Mouse (Mus musculus): ENCODE measurements around the gene Gipc3. TPM values are rescaled to one million over a fixed set of nuclear protein-coding genes. Genes with fewer than 3 reads are reported as not detected.
A peak's percentile ranks its signal among the peaks of the same experiment; 100 is the strongest.

Gene Gipc3
- polyA plus RNA-seq, 1 experiment from 2014 or later = not detected

GRCm38 (mm10) chr10:81326858-81327257 is 16.2 kb downstream of the Gipc3 start:
- peaks cover 53% of the 10 kb centered on the region for H3K36me3 ChIP-seq
- ATAC-seq (ENCODE audit: low read depth) = no peak
- no peak overlapping the region for H3K4me3 ChIP-seq
- peaks cover 29% of the 10 kb centered on the region for H3K4me1 ChIP-seq (replicated peaks)
- peak overlapping the region; percentile 28; the same call in 1 of the 2 replicates for H3K27ac ChIP-seq (replicated peaks)
- H3K9me3 ChIP-seq = no peaks in the 10 kb centered on the region
- H3K4me2 ChIP-seq = no peak overlapping the region
- H3K9ac ChIP-seq = no peak overlapping the region
- H3K27me3 ChIP-seq = peaks cover 5% of the 10 kb centered on the region
- WGBS = 83% methylated on average over 6 of the region's 6 CpGs

GRCm38 (mm10) chr10:81325781-81326180 is 17.3 kb downstream of the Gipc3 start:
- Histone ChIP-seq H3K9ac (no peak overlapping the region), H3K9me3 (no peaks in the 10 kb centered on the region), H3K4me3 (no peak overlapping the region), H3K4me2 (no peak overlapping the region), H3K27ac (replicated peaks) (no peak overlapping the region), H3K4me1 (replicated peaks) (peaks cover 34% of the 10 kb centered on the region), H3K36me3 (peaks cover 53% of the 10 kb centered on the region), H3K27me3 (no peaks in the 10 kb centered on the region; the same call in 1 of the 2 replicates)
- ATAC-seq (ENCODE audit: low read depth) = no peak
- WGBS = 93% methylated on average over 18 of the region's 18 CpGs

- H3K9ac ChIP-seq = no peak overlapping the region
- no peaks in the 10 kb centered on the region for H3K9me3 ChIP-seq
- no peak for ATAC-seq (ENCODE audit: low read depth)
- H3K4me3 ChIP-seq = no peak overlapping the region
- H3K27ac ChIP-seq (replicated peaks) = no peak overlapping the region
- H3K4me2 ChIP-seq = no peak overlapping the region
- H3K27me3 ChIP-seq = no peaks in the 10 kb centered on the region; the same call in 1 of the 2 replicates
- 95% methylated on average over 21 of the region's 21 CpGs for WGBS
- H3K4me1 ChIP-seq (replicated peaks) = peaks cover 31% of the 10 kb centered on the region
- H3K36me3 ChIP-seq = peaks cover 53% of the 10 kb centered on the region
These were observed 17.9 kb downstream of the Gipc3 start for GRCm38 (mm10) chr10:81325176-81325575.

- 95% methylated on average over 18 of the region's 18 CpGs for WGBS
- no peak overlapping the region for H3K9ac ChIP-seq
- H3K4me1 ChIP-seq (replicated peaks) = peaks cover 31% of the 10 kb centered on the region
- ATAC-seq (ENCODE audit: low read depth) = no peak
- no peak overlapping the region for H3K4me2 ChIP-seq
- no peak overlapping the region for H3K27ac ChIP-seq (replicated peaks)
- peaks cover 53% of the 10 kb centered on the region for H3K36me3 ChIP-seq
- no peaks in the 10 kb centered on the region for H3K27me3 ChIP-seq
- H3K9me3 ChIP-seq = no peaks in the 10 kb centered on the region
- no peak overlapping the region for H3K4me3 ChIP-seq
These were observed 19.1 kb downstream of the Gipc3 start for GRCm38 (mm10) chr10:81323791-81324530.

GRCm38 (mm10) chr10:81323141-81323775 is 19.8 kb downstream of the Gipc3 start:
- peaks cover 60% of the 10 kb centered on the region for H3K36me3 ChIP-seq
- no peak for ATAC-seq (ENCODE audit: low read depth)

GRCm38 (mm10) chr10:81322444-81322843 is 20.6 kb downstream of the Gipc3 start:
- peaks cover 68% of the 10 kb centered on the region for H3K36me3 ChIP-seq
- peak overlapping the region; percentile 90 for H3K4me3 ChIP-seq
- peak overlapping the region; percentile 87 for H3K4me2 ChIP-seq
- no peak overlapping the region for H3K9ac ChIP-seq
- no peak overlapping the region for H3K27ac ChIP-seq (replicated peaks)
- ATAC-seq (ENCODE audit: low read depth) = no peak
- no peaks in the 10 kb centered on the region for H3K9me3 ChIP-seq
- peaks cover 29% of the 10 kb centered on the region for H3K4me1 ChIP-seq (replicated peaks)
- WGBS = 95% methylated on average over 27 of the region's 27 CpGs
- no peaks in the 10 kb centered on the region for H3K27me3 ChIP-seq

More at GRCm38 (mm10) chr10:81323141-81323775, 19.8 kb downstream of the Gipc3 start:
- 95% methylated on average over 23 of the region's 23 CpGs for WGBS
- Histone ChIP-seq H3K27ac (replicated peaks) (no peak overlapping the region), H3K4me2 (no peak overlapping the region), H3K4me3 (no peak overlapping the region), H3K9ac (no peak overlapping the region), H3K27me3 (no peaks in the 10 kb centered on the region), H3K9me3 (no peaks in the 10 kb centered on the region), H3K4me1 (replicated peaks) (peaks cover 32% of the 10 kb centered on the region)

- no peaks in the 10 kb centered on the region for H3K9me3 ChIP-seq
- ATAC-seq (ENCODE audit: low read depth) = peak; percentile 4
- peak overlapping the region; percentile 87 for H3K4me2 ChIP-seq
- H3K4me3 ChIP-seq = peak overlapping the region; percentile 90
- WGBS = 3% methylated on average over 20 of the region's 20 CpGs
- H3K27me3 ChIP-seq = no peaks in the 10 kb centered on the region
- peak overlapping the region; percentile 88 for H3K9ac ChIP-seq
- peaks cover 66% of the 10 kb centered on the region for H3K36me3 ChIP-seq
- H3K27ac ChIP-seq (replicated peaks) = peak overlapping the region; percentile 89
- H3K4me1 ChIP-seq (replicated peaks) = peaks cover 36% of the 10 kb centered on the region
These were observed 21.6 kb downstream of the Gipc3 start for GRCm38 (mm10) chr10:81321436-81321835.

GRCm38 (mm10) chr10:81320550-81321347 is 22.3 kb downstream of the Gipc3 start, which contains the start of gene Cactin:
Gene Cactin (plus strand): TSS chr10:81321103.
- Histone ChIP-seq H3K9me3 (no peaks in the 10 kb centered on the region), H3K4me2 (peak within 1 kb of the TSS; percentile 87), H3K4me3 (peak within 1 kb of the TSS; percentile 90), H3K27me3 (no peaks in the 10 kb centered on the region), H3K27ac (replicated peaks) (peak within 1 kb of the TSS; percentile 89), H3K4me1 (replicated peaks) (peaks cover 37% of the 10 kb centered on the region), H3K36me3 (peaks cover 66% of the 10 kb centered on the region), H3K9ac (peak within 1 kb of the TSS; percentile 88)
- WGBS = under 1% methylated on average over 68 of the region's 68 CpGs
- ATAC-seq (ENCODE audit: low read depth) = peak; percentile 94

GRCm38 (mm10) chr10:81319741-81320549 is 23.1 kb downstream of the Gipc3 start:
- WGBS = under 1% methylated on average over 38 of the region's 38 CpGs
- Histone ChIP-seq H3K9ac (peak overlapping the region; percentile 53), H3K27me3 (no peaks in the 10 kb centered on the region), H3K27ac (replicated peaks) (peak overlapping the region; percentile 89), H3K4me2 (peak overlapping the region; percentile 87), H3K36me3 (peaks cover 66% of the 10 kb centered on the region), H3K4me3 (peak overlapping the region; percentile 90), H3K9me3 (no peaks in the 10 kb centered on the region), H3K4me1 (replicated peaks) (peaks cover 37% of the 10 kb centered on the region)
- ATAC-seq (ENCODE audit: low read depth) = peak; percentile 44

- Histone ChIP-seq H3K9me3 (no peaks in the 10 kb centered on the region), H3K27ac (replicated peaks) (peak overlapping the region; percentile 89), H3K36me3 (peaks cover 66% of the 10 kb centered on the region), H3K4me1 (replicated peaks) (peaks cover 37% of the 10 kb centered on the region), H3K9ac (peak overlapping the region; percentile 53), H3K4me2 (peak overlapping the region; percentile 87), H3K4me3 (peak overlapping the region; percentile 90), H3K27me3 (no peaks in the 10 kb centered on the region)
- WGBS = 33% methylated on average over 8 of the region's 8 CpGs
- no peak for ATAC-seq (ENCODE audit: low read depth)
These were observed 23.8 kb downstream of the Gipc3 start for GRCm38 (mm10) chr10:81319330-81319699.

Measured in neural tube, embryonic 13.5 days (tissue).